Mouse (Mus musculus): ENCODE results near the gene A830005F24Rik. TPM values are rescaled to one million over a fixed set of nuclear protein-coding genes. Genes with fewer than 3 reads are reported as not detected.

Gene A830005F24Rik
- 0.40 TPM in 1 of 2 replicates, not detected in the other for polyA plus RNA-seq (2012; ENCODE audit: insufficient read depth, low replicate concordance)

GRCm38 (mm10) chr13:48513003-48513929 is at the start of gene A830005F24Rik, which contains the start of gene Zfp169:
TSS of gene A830005F24Rik (plus strand) at chr13:48513570.
TSS of gene Zfp169 (minus strand) at chr13:48513451.
- Histone ChIP-seq H3K36me3 (replicated peaks; ENCODE audit: low read length) (peaks cover 10% of the 10 kb centered on the region), H3K4me3 (replicated peaks) (peak within 1 kb of the TSS; percentile 95), H3K27me3 (replicated peaks) (no peaks in the 10 kb centered on the region), H3K4me1 (peaks cover 29% of the 10 kb centered on the region), H3K9me3 (peaks cover under 1% of the 10 kb centered on the region; the same call in 1 of the 2 replicates)
- TF ChIP-seq FLI1 (IDR thresholded peaks at IDR 0.05; ENCODE audit: low read length), result no peak
- TF ChIP-seq GATA1 (IDR thresholded peaks at IDR 0.05; ENCODE audit: borderline replicate concordance, low read length), result no peak

- Histone ChIP-seq H3K4me1 (no peaks in the 10 kb centered on the region), H3K9me3 (no peaks in the 10 kb centered on the region), H3K36me3 (replicated peaks; ENCODE audit: low read length) (no peaks in the 10 kb centered on the region), H3K27me3 (replicated peaks) (peaks cover 10% of the 10 kb centered on the region), H3K4me3 (replicated peaks) (no peak overlapping the region)
- no peak for TF ChIP-seq FLI1 (IDR thresholded peaks at IDR 0.05; ENCODE audit: low read length)
- TF ChIP-seq GATA1 (IDR thresholded peaks at IDR 0.05; ENCODE audit: borderline replicate concordance, low read length), result no peak
These were observed 49.2 kb upstream of the A830005F24Rik start for GRCm38 (mm10) chr13:48464170-48464569.

- no peak overlapping the region for H3K4me3 ChIP-seq (replicated peaks)
- H3K9me3 ChIP-seq, result peaks cover 6% of the 10 kb centered on the region; the same call in 1 of the 2 replicates
- H3K36me3 ChIP-seq (replicated peaks; ENCODE audit: low read length), result no peaks in the 10 kb centered on the region
- no peaks in the 10 kb centered on the region for H3K4me1 ChIP-seq
- H3K27me3 ChIP-seq (replicated peaks), result peaks cover 10% of the 10 kb centered on the region
- TF ChIP-seq FLI1 (IDR thresholded peaks at IDR 0.05; ENCODE audit: low read length), result no peak
- TF ChIP-seq GATA1 (IDR thresholded peaks at IDR 0.05; ENCODE audit: borderline replicate concordance, low read length), result no peak
These were observed 47.2 kb upstream of the A830005F24Rik start for GRCm38 (mm10) chr13:48466186-48466585.

DNA sequence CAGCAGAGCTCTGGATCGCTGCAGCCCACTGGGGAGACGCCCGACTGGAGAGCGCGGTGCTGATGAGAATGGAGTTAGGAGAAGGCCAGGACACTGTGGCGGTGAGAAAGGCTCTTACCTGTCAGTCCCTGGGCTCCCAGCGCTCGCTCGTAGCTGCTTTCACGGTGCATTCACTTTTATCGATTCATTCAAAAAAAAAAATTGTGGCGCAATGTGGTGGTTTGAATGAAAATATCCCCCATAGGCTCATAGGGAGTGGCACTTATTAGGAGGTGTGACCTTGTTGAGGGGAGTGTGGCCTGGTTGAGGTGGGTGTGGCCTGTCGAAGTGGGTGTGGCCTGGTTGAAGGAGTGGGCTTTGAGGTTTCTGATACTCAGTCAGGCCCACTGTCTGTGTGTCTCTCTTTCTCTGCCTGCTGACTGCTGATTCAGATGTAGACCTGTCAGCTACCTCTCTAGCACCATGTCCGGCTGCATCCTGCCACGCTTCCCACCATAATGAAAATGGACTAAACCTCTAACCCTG is 44.7 kb upstream of the A830005F24Rik start:
- H3K4me3 ChIP-seq (replicated peaks), result no peak overlapping the region
- H3K9me3 ChIP-seq, result peaks cover 12% of the 10 kb centered on the region
- H3K27me3 ChIP-seq (replicated peaks), result peaks cover 10% of the 10 kb centered on the region
- H3K36me3 ChIP-seq (replicated peaks; ENCODE audit: low read length), result no peaks in the 10 kb centered on the region
- TF ChIP-seq FLI1 (IDR thresholded peaks at IDR 0.05; ENCODE audit: low read length) (no peak), GATA1 (IDR thresholded peaks at IDR 0.05; ENCODE audit: borderline replicate concordance, low read length) (no peak)
- no peaks in the 10 kb centered on the region for H3K4me1 ChIP-seq

GRCm38 (mm10) chr13:48483606-48484005 is 29.8 kb upstream of the A830005F24Rik start:
- Histone ChIP-seq H3K9me3 (no peaks in the 10 kb centered on the region), H3K4me3 (replicated peaks) (no peak overlapping the region), H3K4me1 (no peaks in the 10 kb centered on the region), H3K36me3 (replicated peaks; ENCODE audit: low read length) (peaks cover 45% of the 10 kb centered on the region), H3K27me3 (replicated peaks) (no peaks in the 10 kb centered on the region)
- TF ChIP-seq FLI1 (IDR thresholded peaks at IDR 0.05; ENCODE audit: low read length) (no peak), GATA1 (IDR thresholded peaks at IDR 0.05; ENCODE audit: borderline replicate concordance, low read length) (no peak)

GRCm38 (mm10) chr13:48490396-48491182 is 22.8 kb upstream of the A830005F24Rik start:
- H3K9me3 ChIP-seq, result peaks cover 22% of the 10 kb centered on the region
- no peak for TF ChIP-seq FLI1 (IDR thresholded peaks at IDR 0.05; ENCODE audit: low read length)
- no peak for TF ChIP-seq GATA1 (IDR thresholded peaks at IDR 0.05; ENCODE audit: borderline replicate concordance, low read length)
- peaks cover 15% of the 10 kb centered on the region for H3K4me1 ChIP-seq
- H3K36me3 ChIP-seq (replicated peaks; ENCODE audit: low read length), result peaks cover 83% of the 10 kb centered on the region
- H3K4me3 ChIP-seq (replicated peaks), result no peak overlapping the region
- no peaks in the 10 kb centered on the region for H3K27me3 ChIP-seq (replicated peaks)

DNA sequence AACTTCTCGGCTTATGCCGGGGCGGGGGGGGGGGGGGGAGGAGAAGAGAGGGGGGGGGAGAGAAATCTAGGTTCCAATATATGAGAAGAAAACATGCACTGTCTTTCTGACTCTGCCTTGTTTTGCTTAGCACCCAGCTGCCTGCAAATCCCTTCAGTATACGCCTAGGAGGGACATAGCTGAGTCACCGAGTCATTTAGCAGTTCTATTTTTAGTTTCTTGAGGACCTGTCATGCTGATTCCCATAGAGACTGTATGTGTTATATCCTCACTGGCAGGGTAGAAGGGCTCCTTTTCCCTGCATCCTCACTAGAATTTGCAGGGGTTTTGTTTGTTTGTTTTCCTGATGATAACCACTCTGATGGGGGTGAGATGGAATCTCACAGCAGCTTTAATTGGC is 20.2 kb upstream of the A830005F24Rik start:
- H3K36me3 ChIP-seq (replicated peaks; ENCODE audit: low read length), result peaks cover 83% of the 10 kb centered on the region
- peaks cover 15% of the 10 kb centered on the region for H3K4me1 ChIP-seq
- no peaks in the 10 kb centered on the region for H3K27me3 ChIP-seq (replicated peaks)
- H3K9me3 ChIP-seq, result peaks cover 22% of the 10 kb centered on the region
- no peak for TF ChIP-seq FLI1 (IDR thresholded peaks at IDR 0.05; ENCODE audit: low read length)
- no peak for TF ChIP-seq GATA1 (IDR thresholded peaks at IDR 0.05; ENCODE audit: borderline replicate concordance, low read length)
- no peak overlapping the region for H3K4me3 ChIP-seq (replicated peaks)

DNA sequence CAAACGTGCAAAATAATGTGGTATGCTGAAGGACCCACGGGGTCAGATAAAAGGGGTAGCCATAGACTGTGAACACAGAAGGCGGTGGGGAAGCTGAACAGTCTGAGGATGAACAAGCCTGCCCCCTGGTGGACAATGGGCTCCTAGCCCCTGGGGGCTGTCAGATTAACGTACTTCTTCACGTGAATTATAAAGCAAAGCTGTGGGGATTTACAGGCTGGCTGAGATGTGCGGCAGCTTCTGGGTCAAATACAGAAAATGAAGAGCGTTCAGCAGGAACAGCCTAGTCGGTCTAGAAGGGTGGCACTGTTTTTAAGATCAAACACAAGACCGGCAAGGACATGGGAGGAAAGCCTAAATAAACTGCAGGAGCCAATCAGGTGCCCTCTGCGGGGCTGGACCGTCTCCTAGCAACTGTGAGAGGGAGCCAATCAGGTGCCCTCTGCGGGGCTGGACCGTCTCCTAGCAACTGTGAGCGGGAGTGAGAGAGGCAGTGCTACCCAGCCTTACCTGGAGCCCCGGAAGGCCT is 15.6 kb upstream of the A830005F24Rik start:
- H3K36me3 ChIP-seq (replicated peaks; ENCODE audit: low read length), result peaks cover 69% of the 10 kb centered on the region
- no peaks in the 10 kb centered on the region for H3K9me3 ChIP-seq
- no peaks in the 10 kb centered on the region for H3K27me3 ChIP-seq (replicated peaks)
- H3K4me1 ChIP-seq, result peaks cover 11% of the 10 kb centered on the region
- H3K4me3 ChIP-seq (replicated peaks), result no peak overlapping the region
- TF ChIP-seq FLI1 (IDR thresholded peaks at IDR 0.05; ENCODE audit: low read length), result no peak
- TF ChIP-seq GATA1 (IDR thresholded peaks at IDR 0.05; ENCODE audit: borderline replicate concordance, low read length), result no peak

- H3K4me3 ChIP-seq (replicated peaks), result no peak overlapping the region
- peaks cover 2% of the 10 kb centered on the region for H3K4me1 ChIP-seq
- no peaks in the 10 kb centered on the region for H3K27me3 ChIP-seq (replicated peaks)
- peaks cover 7% of the 10 kb centered on the region for H3K9me3 ChIP-seq
- peaks cover 72% of the 10 kb centered on the region for H3K36me3 ChIP-seq (replicated peaks; ENCODE audit: low read length)
- TF ChIP-seq GATA1 (IDR thresholded peaks at IDR 0.05; ENCODE audit: borderline replicate concordance, low read length), result no peak
These were observed 14.7 kb upstream of the A830005F24Rik start for GRCm38 (mm10) chr13:48498676-48499075.

Data from megakaryocyte, embryonic 14.5 days (primary cell).